Mouse (Mus musculus) embryonic fibroblast, embryonic 13.5 days (primary cell): ENCODE data around the gene Cped1.

Source experiments
- CTCF ChIP-seq: IDR thresholded peaks from 2 replicates; pipeline ENCODE4 v1.5.1; 2011; ENCODE audit warnings: mild to moderate bottlenecking, control low read depth, low read length, moderate library complexity, borderline replicate concordance; ENCODE audit not compliant: insufficient read depth
- POLR2A ChIP-seq: IDR thresholded peaks from 2 replicates; pipeline ENCODE4 v1.6.1; 2011; ENCODE audit warnings: low read depth, mild to moderate bottlenecking, control low read depth, low read length, moderate library complexity

DNA sequence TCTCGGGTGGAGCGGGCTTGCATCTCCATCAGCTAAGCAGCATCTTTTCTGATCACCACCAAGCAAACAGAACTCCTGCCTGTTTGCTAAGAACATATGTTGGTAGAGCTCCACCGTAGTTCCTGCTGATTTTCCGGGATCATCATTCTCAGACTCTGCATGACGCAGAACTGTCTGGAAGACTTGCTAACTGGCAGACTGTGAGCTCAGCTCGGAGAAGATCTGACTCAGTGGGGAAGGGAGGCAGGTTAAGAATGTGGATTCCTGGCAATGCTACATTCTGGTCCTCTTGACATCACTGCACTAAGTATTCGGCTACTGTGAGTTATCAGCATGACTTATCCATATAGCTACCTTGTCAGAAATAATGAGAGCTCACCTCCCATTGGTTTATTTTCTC is 44.7 kb downstream of the Cped1 start:
- TF ChIP-seq CTCF (no peak), POLR2A (no peak)
